Mouse (Mus musculus) midbrain, embryonic 15.5 days (tissue): Measurements from ENCODE around the gene Rorc. TPM values are rescaled to one million over a fixed set of nuclear protein-coding genes. Genes with fewer than 3 reads are reported as not detected.

Experiments
- ATAC-seq: fragments of 200-750 bp; cut with Nextera tagmentation; replicated peaks from 2 replicates; pipeline ENCODE4 v1.8.0; 2017; ENCODE audit warnings: moderate TSS enrichment
- H3K27ac ChIP-seq: fragments of 300-500 bp; sonication (generic); 2 replicates; pipeline ENCODE4 v1.5.1; 2015; ENCODE audit warnings: mild to moderate bottlenecking, inconsistent platforms
- H3K27me3 ChIP-seq: fragments of 300-500 bp; sonication (generic); replicated peaks from 2 replicates; pipeline ENCODE4 v1.6.1; 2015; ENCODE audit warnings: inconsistent platforms
- H3K36me3 ChIP-seq: fragments of 300-500 bp; sonication (generic); replicated peaks from 2 replicates; pipeline ENCODE4 v1.6.1; 2015; ENCODE audit warnings: inconsistent platforms
- H3K4me1 ChIP-seq: fragments of 300-500 bp; sonication (generic); 2 replicates; pipeline ENCODE4 v1.6.1; 2015; ENCODE audit warnings: inconsistent platforms
- H3K4me2 ChIP-seq: fragments of 300-500 bp; sonication (generic); 2 replicates; pipeline ENCODE4 v1.6.1; 2015; ENCODE audit warnings: inconsistent platforms, mild to moderate bottlenecking, moderate library complexity
- H3K4me3 ChIP-seq: fragments of 300-500 bp; sonication (generic); 2 replicates; pipeline ENCODE4 v1.5.1; 2015; ENCODE audit warnings: mild to moderate bottlenecking, inconsistent platforms
- H3K9ac ChIP-seq: fragments of 300-500 bp; sonication (generic); 2 replicates; pipeline ENCODE4 v1.6.1; 2015; ENCODE audit warnings: mild to moderate bottlenecking, inconsistent platforms
- H3K9me3 ChIP-seq: fragments of 300-500 bp; sonication (generic); 2 replicates; pipeline ENCODE4 v1.6.1; 2016; ENCODE audit warnings: inconsistent platforms
- WGBS: fragments of 180-500 bp; shearing (Covaris S2); methylation state at CpG from one replicate; pipeline ENCODE4 v1.1.7; 2015; ENCODE audit warnings: mixed read lengths; 5-methylcytosine and 5-hydroxymethylcytosine counted together
- polyA plus RNA-seq: library from polyadenylated mRNA; unstranded; fragments of >200 nt; fragmentation: Nextera tagmentation; extraction: Ambion mirVana; gene quantifications from 2 replicates; pipeline ENCODE4 v1.2.1, GENCODE M21; 2015

Gene Rorc
- polyA plus RNA-seq, 1 experiment from 2014 or later = 0.39 TPM

GRCm38 (mm10) chr3:94379831-94380510, 7.4 kb downstream of the Rorc start:
- Histone ChIP-seq H3K9ac (no peak overlapping the region), H3K4me1 (0 out of 2 replicates have a peak, but pooled peaks cover 2% of the 10 kb centered on the region), H3K27ac (no peak overlapping the region), H3K27me3 (no peaks in the 10 kb centered on the region), H3K4me3 (no peak overlapping the region), H3K36me3 (no peaks in the 10 kb centered on the region), H3K9me3 (no peaks in the 10 kb centered on the region), H3K4me2 (no peak overlapping the region)
- WGBS = 29% methylated on average over 9 of the region's 9 CpGs
- no peak for ATAC-seq

GRCm38 (mm10) chr3:94382308-94382707, 9.7 kb downstream of the Rorc start:
- H3K36me3 ChIP-seq = no peaks in the 10 kb centered on the region
- ATAC-seq = no peak
- no peak overlapping the region for H3K27ac ChIP-seq
- 73% methylated on average over 5 of the region's 5 CpGs for WGBS
- 0 out of 2 replicates have a peak, but pooled peaks cover 2% of the 10 kb centered on the region for H3K4me1 ChIP-seq
- no peaks in the 10 kb centered on the region for H3K9me3 ChIP-seq
- no peak overlapping the region for H3K9ac ChIP-seq
- no peak overlapping the region for H3K4me2 ChIP-seq
- H3K4me3 ChIP-seq = no peak overlapping the region
- H3K27me3 ChIP-seq = no peaks in the 10 kb centered on the region

GRCm38 (mm10) chr3:94383476-94383875, 10.9 kb downstream of the Rorc start:
- no peak for ATAC-seq
- 54% methylated on average over 3 of the region's 3 CpGs for WGBS
- Histone ChIP-seq H3K27ac (no peak overlapping the region), H3K27me3 (no peaks in the 10 kb centered on the region), H3K4me2 (no peak overlapping the region), H3K9ac (no peak overlapping the region), H3K9me3 (no peaks in the 10 kb centered on the region), H3K36me3 (no peaks in the 10 kb centered on the region), H3K4me3 (no peak overlapping the region), H3K4me1 (0 out of 2 replicates have a peak, but pooled peaks cover 2% of the 10 kb centered on the region)

DNA sequence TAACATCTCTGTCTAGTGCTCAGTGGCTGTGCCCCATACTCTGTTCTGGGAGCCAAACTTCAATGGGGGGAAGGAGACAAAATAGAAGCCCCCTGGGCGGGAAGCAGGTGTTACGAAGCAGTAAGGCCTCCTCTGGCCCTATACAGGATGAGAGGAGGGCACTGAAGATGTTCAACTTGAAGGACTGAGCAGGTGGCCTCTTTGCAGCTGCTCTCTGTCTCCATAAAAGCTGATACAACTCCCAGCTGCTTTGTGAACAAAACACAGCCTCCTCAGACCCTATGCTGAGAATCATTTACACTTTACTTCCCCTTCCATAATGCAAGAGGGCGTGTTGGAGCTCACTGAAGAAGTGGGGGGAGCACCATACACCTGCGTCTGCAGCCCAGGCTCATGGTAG, 14.1 kb downstream of the Rorc start:
- no peaks in the 10 kb centered on the region for H3K27me3 ChIP-seq
- 57% methylated on average over 4 of the region's 4 CpGs for WGBS

GRCm38 (mm10) chr3:94387391-94387790, 14.8 kb downstream of the Rorc start:
- Histone ChIP-seq H3K36me3 (no peaks in the 10 kb centered on the region), H3K9me3 (no peaks in the 10 kb centered on the region), H3K4me3 (no peak overlapping the region), H3K4me1 (no peaks in the 10 kb centered on the region), H3K27me3 (no peaks in the 10 kb centered on the region), H3K9ac (no peak overlapping the region), H3K27ac (no peak overlapping the region), H3K4me2 (no peak overlapping the region)
- 91% methylated on average over 10 of the region's 10 CpGs for WGBS
- ATAC-seq = no peak

More for the DNA sequence above, 14.1 kb downstream of the Rorc start:
- H3K27ac ChIP-seq = no peak overlapping the region
- no peak overlapping the region for H3K4me2 ChIP-seq
- no peak for ATAC-seq
- H3K4me1 ChIP-seq = no peaks in the 10 kb centered on the region
- no peak overlapping the region for H3K9ac ChIP-seq
- H3K36me3 ChIP-seq = no peaks in the 10 kb centered on the region
- H3K4me3 ChIP-seq = no peak overlapping the region
- no peaks in the 10 kb centered on the region for H3K9me3 ChIP-seq

DNA sequence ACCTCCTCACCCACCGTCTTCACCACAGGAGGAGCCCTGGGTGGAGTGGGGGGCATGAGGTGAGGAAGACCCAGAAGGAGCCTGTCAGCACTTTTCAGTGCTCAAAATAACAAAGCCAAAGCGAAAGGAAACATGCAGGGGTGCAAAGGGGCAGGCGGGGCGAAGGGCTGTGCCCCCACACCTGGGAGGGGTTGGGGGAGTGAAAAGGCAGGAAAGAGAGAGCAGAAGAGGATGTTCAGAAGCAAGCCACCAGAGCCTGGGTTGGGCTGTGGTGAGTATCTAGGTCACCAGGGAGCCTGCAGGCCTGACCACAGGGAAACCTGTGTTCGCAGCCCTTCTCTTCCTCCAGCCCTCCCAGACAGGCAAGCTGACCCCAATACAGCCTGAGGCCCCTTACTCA, 15.5 kb downstream of the Rorc start:
- Histone ChIP-seq H3K4me3 (no peak overlapping the region), H3K9ac (no peak overlapping the region), H3K9me3 (no peaks in the 10 kb centered on the region), H3K27me3 (no peaks in the 10 kb centered on the region), H3K4me2 (no peak overlapping the region), H3K36me3 (no peaks in the 10 kb centered on the region), H3K27ac (no peak overlapping the region), H3K4me1 (no peaks in the 10 kb centered on the region)
- 81% methylated on average over 5 of the region's 5 CpGs for WGBS
- no peak for ATAC-seq

DNA sequence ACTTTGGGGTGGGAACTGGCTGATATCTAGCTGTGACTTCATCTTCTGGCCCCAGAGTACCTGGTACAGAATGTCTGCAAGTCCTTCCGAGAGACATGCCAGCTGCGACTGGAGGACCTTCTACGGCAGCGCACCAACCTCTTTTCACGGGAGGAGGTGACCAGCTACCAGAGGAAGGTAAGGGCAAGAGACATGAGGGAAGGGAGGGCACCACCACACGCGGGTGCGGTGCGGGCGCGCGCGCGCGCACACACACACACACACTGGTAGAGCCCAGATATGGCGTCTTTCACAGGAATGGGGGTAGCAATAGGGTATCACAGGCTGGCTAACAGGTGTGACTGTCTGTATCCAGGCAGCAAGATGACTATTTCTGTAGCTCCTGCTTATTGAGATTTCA, 16.8 kb downstream of the Rorc start:
- Histone ChIP-seq H3K9me3 (no peaks in the 10 kb centered on the region), H3K9ac (no peak overlapping the region), H3K4me2 (no peak overlapping the region), H3K27me3 (no peaks in the 10 kb centered on the region), H3K27ac (no peak overlapping the region), H3K4me3 (no peak overlapping the region), H3K4me1 (no peaks in the 10 kb centered on the region), H3K36me3 (no peaks in the 10 kb centered on the region)
- ATAC-seq = no peak
- 93% methylated on average over 16 of the region's 16 CpGs for WGBS

DNA sequence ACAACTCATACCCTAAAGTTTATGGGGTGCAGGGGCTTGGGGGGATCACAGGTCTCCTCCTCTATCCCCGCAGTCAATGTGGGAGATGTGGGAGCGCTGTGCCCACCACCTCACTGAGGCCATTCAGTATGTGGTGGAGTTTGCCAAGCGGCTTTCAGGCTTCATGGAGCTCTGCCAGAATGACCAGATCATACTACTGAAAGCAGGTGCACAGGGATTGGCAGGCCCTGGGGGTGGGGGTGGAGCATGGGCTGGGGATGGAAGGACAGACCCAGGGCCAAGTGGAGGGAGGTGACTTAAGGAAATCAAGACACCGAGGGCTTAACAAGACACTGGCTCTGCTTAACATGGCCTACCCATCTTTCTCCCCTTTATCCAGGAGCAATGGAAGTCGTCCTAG, 18.4 kb downstream of the Rorc start:
- Histone ChIP-seq H3K9me3 (no peaks in the 10 kb centered on the region), H3K4me3 (no peak overlapping the region), H3K36me3 (no peaks in the 10 kb centered on the region), H3K27me3 (no peaks in the 10 kb centered on the region), H3K27ac (no peak overlapping the region), H3K4me1 (no peaks in the 10 kb centered on the region), H3K4me2 (no peak overlapping the region), H3K9ac (no peak overlapping the region)
- ATAC-seq = no peak
- WGBS = 77% methylated on average over 5 of the region's 5 CpGs

DNA sequence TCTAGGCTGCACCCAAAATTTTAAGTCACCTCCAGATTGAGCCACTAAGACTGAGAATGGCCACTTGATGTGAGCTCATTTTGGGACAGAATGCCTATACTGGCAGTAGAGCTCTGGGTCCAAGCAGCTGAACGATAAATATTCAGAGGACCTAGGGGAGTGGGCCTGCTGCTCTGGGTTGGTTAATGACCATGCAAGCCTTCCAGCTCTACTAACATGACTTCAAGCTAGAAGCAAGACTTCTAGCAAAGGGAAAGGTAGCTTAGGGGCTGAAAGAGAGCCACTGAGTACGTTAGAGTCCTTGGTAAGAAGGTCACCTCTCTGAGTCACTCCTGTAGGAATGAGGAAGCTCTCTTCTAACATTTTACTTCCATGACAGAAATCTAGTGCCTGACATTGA, 19.5 kb downstream of the Rorc start:
- no peak overlapping the region for H3K9ac ChIP-seq
- H3K9me3 ChIP-seq = no peaks in the 10 kb centered on the region
- WGBS = 86% methylated on average over 2 of the region's 2 CpGs
- no peak overlapping the region for H3K4me2 ChIP-seq
- H3K27me3 ChIP-seq = no peaks in the 10 kb centered on the region
- H3K4me3 ChIP-seq = no peak overlapping the region
- H3K36me3 ChIP-seq = no peaks in the 10 kb centered on the region
- no peak overlapping the region for H3K27ac ChIP-seq
- no peaks in the 10 kb centered on the region for H3K4me1 ChIP-seq
- no peak for ATAC-seq

GRCm38 (mm10) chr3:94393049-94393448, 20.5 kb downstream of the Rorc start:
- no peaks in the 10 kb centered on the region for H3K9me3 ChIP-seq
- no peak for ATAC-seq

DNA sequence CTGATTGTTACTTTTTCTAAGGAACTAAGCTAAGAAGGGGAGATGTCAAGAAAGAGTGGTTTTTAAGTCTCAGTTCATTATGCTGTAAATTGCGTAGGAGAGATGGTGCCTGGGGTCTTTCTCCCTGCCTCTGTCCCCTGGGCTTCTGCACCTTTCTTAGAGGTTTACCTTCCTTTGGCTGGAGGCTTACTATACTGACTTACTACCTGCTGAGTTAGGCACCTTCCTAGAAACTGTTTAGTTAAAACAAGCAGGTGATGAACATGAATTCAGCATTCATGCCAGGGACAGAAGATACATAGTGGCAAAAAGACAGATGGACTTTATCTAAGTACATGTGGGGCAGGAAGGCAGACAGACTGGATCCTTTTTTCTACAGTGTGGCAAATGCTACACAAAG, 23.7 kb downstream of the Rorc start:
- no peaks in the 10 kb centered on the region for H3K36me3 ChIP-seq
- H3K4me1 ChIP-seq = peaks cover 16% of the 10 kb centered on the region
- H3K4me2 ChIP-seq = no peak overlapping the region
- no peak overlapping the region for H3K4me3 ChIP-seq
- H3K9ac ChIP-seq = no peak overlapping the region
- ATAC-seq = no peak
- no peaks in the 10 kb centered on the region for H3K9me3 ChIP-seq
- peaks cover 8% of the 10 kb centered on the region; the same call in 1 of the 2 replicates for H3K27me3 ChIP-seq
- no peak overlapping the region for H3K27ac ChIP-seq
- WGBS = 84% methylated on average over 1 of the region's 1 CpGs

More at GRCm38 (mm10) chr3:94393049-94393448, 20.5 kb downstream of the Rorc start:
- Histone ChIP-seq H3K36me3 (no peaks in the 10 kb centered on the region), H3K4me1 (no peaks in the 10 kb centered on the region), H3K9ac (no peak overlapping the region), H3K27ac (no peak overlapping the region), H3K27me3 (peaks cover 4% of the 10 kb centered on the region; the same call in 1 of the 2 replicates), H3K4me3 (no peak overlapping the region), H3K4me2 (no peak overlapping the region)
- WGBS = 74% methylated on average over 4 of the region's 4 CpGs

DNA sequence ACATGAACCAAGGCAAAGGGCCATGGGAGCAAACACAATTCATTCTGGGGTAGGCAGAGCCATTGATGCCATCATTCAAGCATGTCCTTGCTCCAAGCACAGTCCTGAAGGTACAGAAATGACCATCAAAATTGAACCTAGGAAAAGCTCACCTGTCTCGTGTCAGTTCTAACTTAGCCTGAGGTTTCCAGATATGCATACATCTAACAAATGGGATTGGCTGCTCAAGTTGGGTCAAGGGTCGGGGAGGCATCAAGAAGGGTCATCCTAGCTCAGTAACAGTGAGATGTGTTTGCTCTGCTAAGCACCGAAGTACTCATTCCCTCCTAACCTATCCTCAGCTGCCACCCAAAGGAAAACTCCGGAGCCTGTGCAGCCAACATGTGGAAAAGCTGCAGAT, 24.3 kb downstream of the Rorc start:
- H3K4me2 ChIP-seq = no peak overlapping the region
- H3K9me3 ChIP-seq = no peaks in the 10 kb centered on the region
- 92% methylated on average over 4 of the region's 4 CpGs for WGBS
- no peak overlapping the region for H3K27ac ChIP-seq
- H3K9ac ChIP-seq = no peak overlapping the region
- H3K4me1 ChIP-seq = peaks cover 16% of the 10 kb centered on the region
- no peak for ATAC-seq
- no peaks in the 10 kb centered on the region for H3K36me3 ChIP-seq
- peaks cover 8% of the 10 kb centered on the region; the same call in 1 of the 2 replicates for H3K27me3 ChIP-seq
- H3K4me3 ChIP-seq = no peak overlapping the region

- H3K4me3 ChIP-seq = peak within 1 kb of the TSS; percentile 41
- H3K9me3 ChIP-seq = no peaks in the 10 kb centered on the region
- 71% methylated on average over 6 of the region's 6 CpGs for WGBS
- peak within 1 kb of the TSS; percentile 52; the same call in 1 of the 2 replicates for H3K9ac ChIP-seq
- H3K36me3 ChIP-seq = no peaks in the 10 kb centered on the region
- no peak for ATAC-seq
- H3K4me1 ChIP-seq = peaks cover 16% of the 10 kb centered on the region
- H3K27ac ChIP-seq = peak within 1 kb of the TSS; percentile 44; the same call in 1 of the 2 replicates
- peaks cover 12% of the 10 kb centered on the region; the same call in 1 of the 2 replicates for H3K27me3 ChIP-seq
- peak within 1 kb of the TSS; percentile 72 for H3K4me2 ChIP-seq
Observed at GRCm38 (mm10) chr3:94398217-94398616, 25.6 kb downstream of the Rorc start, which contains the start of gene Lingo4. Gene Lingo4, plus strand, starts transcription at chr3:94398517.
